Mouse (Mus musculus) thymus, postnatal 14 days (tissue): ENCODE data around the gene Spock3.
"Not testable (repeated sequence)": the region's sequence is repeated elsewhere in the genome, so short reads cannot be mapped to it uniquely, and the experiment has no call there.

Experiments used
- DNase-seq: peaks from one replicate; pipeline ENCODE4 v3.0.0; 2021

Spock3 gene

GRCm38 (mm10) chr8:62950709-62951108 is at the start of gene Spock3:
Gene Spock3, plus strand, starts transcription at chr8:62951009.
- DNase-seq, result no peak

GRCm38 (mm10) chr8:62951173-62952134 is 645 bp downstream of the Spock3 start:
- DNase-seq, result no peak

- no peak for DNase-seq
These were observed 1.7 kb downstream of the Spock3 start for GRCm38 (mm10) chr8:62952481-62952880.

- DNase-seq, result no peak
These were observed 11.8 kb downstream of the Spock3 start for GRCm38 (mm10) chr8:62962608-62963007.

- no peak for DNase-seq
These were observed 19.1 kb downstream of the Spock3 start for GRCm38 (mm10) chr8:62969802-62970372.

GRCm38 (mm10) chr8:63088984-63089383 is 138.2 kb downstream of the Spock3 start:
- no peak for DNase-seq

GRCm38 (mm10) chr8:63098200-63098599 is 147.4 kb downstream of the Spock3 start:
- no peak for DNase-seq

GRCm38 (mm10) chr8:63109761-63110160 is 159.0 kb downstream of the Spock3 start:
- no peak for DNase-seq

GRCm38 (mm10) chr8:63112919-63113318 is 162.1 kb downstream of the Spock3 start:
- no peak for DNase-seq

GRCm38 (mm10) chr8:63120508-63120907 is 169.7 kb downstream of the Spock3 start:
- no peak for DNase-seq

GRCm38 (mm10) chr8:63135406-63135805 is 184.6 kb downstream of the Spock3 start:
- DNase-seq, result no peak

- DNase-seq, result not testable (repeated sequence)
These were observed 213.1 kb downstream of the Spock3 start for GRCm38 (mm10) chr8:63163861-63164260.

- DNase-seq, result no peak
These were observed 214.5 kb downstream of the Spock3 start for GRCm38 (mm10) chr8:63165326-63165725.

- DNase-seq, result no peak
These were observed 219.1 kb downstream of the Spock3 start for GRCm38 (mm10) chr8:63169956-63170355.

- no peak for DNase-seq
These were observed 230.5 kb downstream of the Spock3 start for GRCm38 (mm10) chr8:63181272-63181671.

GRCm38 (mm10) chr8:63258812-63259385 is 308.1 kb downstream of the Spock3 start:
- no peak for DNase-seq

- no peak for DNase-seq
These were observed 311.7 kb downstream of the Spock3 start for GRCm38 (mm10) chr8:63262516-63262915.

- DNase-seq, result no peak
These were observed 384.6 kb downstream of the Spock3 start for GRCm38 (mm10) chr8:63335366-63335765.

- DNase-seq, result no peak
These were observed 417.8 kb downstream of the Spock3 start for GRCm38 (mm10) chr8:63368580-63368979.

- DNase-seq, result no peak
These were observed 446.9 kb downstream of the Spock3 start for GRCm38 (mm10) chr8:63397659-63398058.
